Mouse (Mus musculus) monocyte, adult 5-6 weeks (primary cell): ENCODE data around the gene Tcte2. TPM values are rescaled to one million over a fixed set of nuclear protein-coding genes. Genes with fewer than 3 reads are reported as not detected.

ENCODE experiments used
- ATAC-seq: fragments of 153-309, 156-312 bp; replicated peaks from 2 replicates; pipeline ENCODE4 v1.8.0; 2017; ENCODE audit warnings: mild to moderate bottlenecking; ENCODE audit not compliant: low TSS enrichment, insufficient number of reproducible peaks, severe bottlenecking, poor library complexity, low FRiP score
- total RNA-seq: library from RNA; stranded (forward); fragments of 200-1000, 200-491, 200-594 nt; gene quantifications from 3 replicates; pipeline ENCODE4 v1.2.3, GENCODE M21; 2017

Gene Tcte2
- total RNA-seq, 1 experiment from 2014 or later: not detected

- no peak for ATAC-seq
Measured at GRCm38 (mm10) chr17:13730980-13731726, 30.5 kb downstream of the Tcte2 start.

DNA sequence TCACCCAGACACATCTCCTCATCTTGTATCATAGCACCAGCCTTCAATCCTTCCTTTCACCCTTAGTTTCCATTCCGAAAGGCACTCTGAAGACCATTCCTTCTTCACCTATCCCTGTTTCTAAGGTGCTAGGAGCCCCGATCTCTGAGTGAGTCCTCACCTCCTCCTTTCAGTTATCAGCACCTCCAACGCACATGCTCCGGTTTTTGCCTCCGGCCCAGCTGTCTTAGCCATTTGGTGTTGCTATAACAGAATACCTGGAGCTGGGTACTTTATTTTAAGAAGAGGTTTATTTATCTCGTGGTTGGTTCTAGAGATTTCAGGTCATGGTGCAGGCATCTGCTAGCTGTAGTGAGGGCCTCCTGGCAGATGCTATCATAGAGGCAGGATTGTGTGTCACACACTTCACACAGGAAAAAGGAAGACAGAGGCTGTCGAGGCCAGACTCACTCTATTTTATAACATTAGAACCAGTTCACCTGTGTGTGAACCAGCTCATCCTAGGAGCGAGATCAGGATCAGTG is 34.7 kb downstream of the Tcte2 start:
- ATAC-seq: no peak

GRCm38 (mm10) chr17:13725004-13725550 is 36.5 kb downstream of the Tcte2 start:
- no peak for ATAC-seq

- no peak for ATAC-seq
Measured at GRCm38 (mm10) chr17:13722434-13722833, 39.2 kb downstream of the Tcte2 start.

DNA sequence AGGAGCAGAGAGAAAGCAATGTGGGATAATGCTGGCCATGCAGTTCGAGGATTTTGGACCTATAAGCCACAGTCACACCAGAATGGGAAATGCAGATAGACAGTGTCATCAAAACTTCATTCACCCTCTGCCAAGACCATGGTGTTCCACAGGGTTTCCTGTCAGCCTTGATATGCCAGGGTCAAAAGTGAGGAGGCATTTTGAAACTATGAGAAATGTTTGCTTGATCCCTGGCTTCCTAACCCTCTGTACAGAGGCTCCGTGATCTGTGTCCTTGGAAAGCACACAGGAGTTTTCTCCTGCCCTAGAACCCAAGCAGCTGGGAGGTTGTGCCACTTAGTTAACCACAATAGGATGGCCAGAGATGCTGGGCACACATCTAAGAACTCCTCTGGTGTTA is 40.3 kb downstream of the Tcte2 start:
- ATAC-seq: no peak

DNA sequence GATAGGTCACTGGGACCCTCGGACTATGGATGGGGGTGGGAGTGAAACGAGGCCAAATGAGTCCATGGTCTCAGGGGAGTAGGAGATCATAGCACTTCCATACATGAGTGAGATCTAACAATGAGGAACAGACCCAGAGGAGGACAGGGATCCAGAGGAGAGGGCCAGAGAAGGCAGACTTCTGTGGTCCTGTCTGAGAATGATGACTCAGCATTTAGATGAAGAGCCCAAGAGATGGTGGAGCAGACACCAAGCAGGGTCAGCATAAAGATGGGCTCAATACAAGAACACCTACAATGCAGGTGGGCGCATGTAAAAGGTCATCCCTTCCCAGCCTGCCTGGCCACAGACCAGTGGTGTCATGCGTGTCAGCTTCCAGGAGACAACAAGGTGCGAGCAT is 41.4 kb downstream of the Tcte2 start:
- no peak for ATAC-seq

DNA sequence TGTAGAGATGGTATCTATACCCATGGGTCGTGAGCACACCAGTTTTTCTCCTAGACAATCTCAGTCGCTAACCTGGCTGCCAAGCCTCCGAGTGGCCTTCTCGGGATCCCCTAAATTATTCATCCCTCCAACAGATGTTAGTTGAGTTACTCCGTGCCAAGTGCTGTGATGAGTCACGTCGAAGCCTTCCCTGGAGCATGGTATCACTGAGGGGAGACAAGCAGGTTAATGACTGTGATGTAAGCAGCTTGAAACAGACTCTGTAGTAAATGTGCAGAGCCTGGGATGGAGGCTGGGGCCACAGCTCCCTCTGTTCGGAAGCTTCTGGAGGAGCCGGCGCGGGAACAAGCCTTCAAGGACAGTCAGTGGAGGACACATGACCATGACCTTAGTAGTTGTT is 44.2 kb downstream of the Tcte2 start:
- no peak for ATAC-seq

GRCm38 (mm10) chr17:13716336-13716735 is 45.3 kb downstream of the Tcte2 start:
- ATAC-seq: no peak

- ATAC-seq: no peak
Measured at GRCm38 (mm10) chr17:13715511-13715910, 46.1 kb downstream of the Tcte2 start.

GRCm38 (mm10) chr17:13714654-13715053 is 47.0 kb downstream of the Tcte2 start:
- ATAC-seq: no peak

GRCm38 (mm10) chr17:13714128-13714527 is 47.5 kb downstream of the Tcte2 start:
- ATAC-seq: no peak

GRCm38 (mm10) chr17:13712518-13712917 is 49.1 kb downstream of the Tcte2 start:
- ATAC-seq: no peak

DNA sequence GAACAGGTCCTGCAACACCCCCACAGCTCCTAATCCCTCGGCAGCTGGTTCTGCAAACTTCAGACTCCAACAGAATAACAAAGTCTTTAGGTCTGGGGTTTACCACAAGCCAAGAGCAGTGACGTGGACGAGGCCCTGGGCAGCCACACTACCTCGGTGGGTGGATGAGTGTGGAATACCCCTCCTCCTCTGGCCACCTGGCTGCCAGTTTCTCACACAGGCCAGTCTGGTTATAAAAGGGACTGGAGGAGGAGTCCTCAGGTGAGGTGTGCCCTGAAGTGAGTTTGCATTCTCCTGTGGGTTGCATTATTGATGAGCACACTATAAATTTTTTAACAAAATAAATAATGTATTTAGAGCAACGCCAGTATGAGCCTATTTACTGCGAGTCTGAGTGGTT is 49.5 kb downstream of the Tcte2 start:
- ATAC-seq: no peak

- ATAC-seq: no peak
Measured at GRCm38 (mm10) chr17:13711173-13711572, 50.5 kb downstream of the Tcte2 start.

DNA sequence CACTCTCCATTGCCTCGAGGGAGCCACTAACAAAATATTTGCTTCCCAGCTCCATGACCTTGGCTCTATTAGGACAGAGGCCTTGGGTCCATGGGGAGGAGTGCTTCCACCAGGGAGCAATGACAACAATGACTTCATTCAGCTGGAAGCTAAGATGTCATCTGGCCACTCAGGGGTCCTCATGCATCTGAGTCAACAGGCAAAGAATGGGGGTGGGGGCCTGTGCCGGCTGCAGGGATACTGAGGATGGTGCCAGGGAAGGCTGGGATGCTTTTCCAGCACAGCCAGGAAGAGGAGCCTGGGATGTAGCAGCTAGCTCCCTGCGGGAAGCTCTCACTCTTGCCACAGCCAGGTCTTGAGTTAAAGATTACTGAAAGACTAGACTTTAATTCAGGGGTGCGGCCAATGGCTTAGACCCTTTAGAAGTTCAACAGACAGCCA is 56.1 kb downstream of the Tcte2 start:
- ATAC-seq: no peak

DNA sequence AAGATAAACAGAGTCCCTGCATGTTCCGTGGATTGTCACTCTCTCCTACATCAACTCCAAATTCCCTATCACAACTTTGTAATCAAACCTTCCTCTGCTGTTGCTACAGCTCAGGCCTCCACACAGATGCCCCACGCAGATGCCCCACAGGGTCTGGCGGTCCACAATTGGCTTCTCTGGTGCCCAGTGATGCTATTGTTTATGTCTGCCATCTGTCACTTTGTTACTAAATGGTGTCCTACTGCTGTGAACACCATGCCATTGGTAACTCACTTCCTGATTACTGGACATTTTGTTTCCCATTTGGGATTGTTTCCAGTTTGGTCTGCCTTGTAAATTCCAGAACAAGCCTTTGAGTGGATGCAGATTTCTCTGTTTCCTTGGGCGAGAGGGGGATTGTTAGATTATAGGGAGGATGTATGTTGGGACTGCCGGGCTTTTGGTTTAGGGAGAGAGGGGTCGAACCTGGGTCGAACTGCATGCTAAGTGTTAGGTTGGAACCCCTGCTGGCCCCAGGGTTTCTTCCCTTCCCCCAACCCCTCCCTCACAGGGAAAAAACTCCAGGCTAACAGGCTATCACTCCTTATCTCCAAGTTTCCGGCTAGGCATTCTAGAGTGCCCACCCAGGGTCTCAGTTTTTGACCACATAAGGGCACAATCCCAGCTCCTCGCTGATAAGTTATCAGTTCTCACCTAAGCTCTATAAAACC is 57.9 kb downstream of the Tcte2 start:
- ATAC-seq: no peak

- ATAC-seq: no peak
Measured at GRCm38 (mm10) chr17:13700131-13701016, 61.3 kb downstream of the Tcte2 start.

- ATAC-seq: no peak
Measured at GRCm38 (mm10) chr17:13699716-13700115, 61.9 kb downstream of the Tcte2 start.

DNA sequence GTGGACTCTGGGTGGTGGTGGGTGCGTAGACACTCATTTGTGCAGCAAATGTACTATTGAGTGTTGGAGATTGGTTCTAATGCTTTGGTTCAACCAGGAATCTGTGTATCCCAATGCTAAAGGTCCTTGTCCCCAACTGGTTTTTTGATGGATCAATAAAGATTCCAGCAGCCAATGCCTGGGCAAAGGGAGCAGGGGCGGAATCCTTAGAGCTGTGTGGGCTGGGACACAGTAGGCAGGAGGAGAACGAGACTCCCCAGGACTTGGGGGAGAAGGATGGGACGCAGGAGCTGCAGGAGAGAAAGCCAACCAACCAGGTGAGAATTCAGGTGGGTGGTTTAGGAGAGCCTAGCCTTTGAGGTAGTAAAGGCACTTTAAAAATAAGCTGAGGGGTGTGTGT is 63.4 kb downstream of the Tcte2 start:
- no peak for ATAC-seq
